Mouse (Mus musculus) thymus, adult 2 months (tissue): ENCODE measurements around the gene Cdh23.

ENCODE experiments used
- CTCF ChIP-seq: fragments of 200-500 bp; IDR thresholded peaks from 2 replicates; pipeline ENCODE4 v1.5.1; 2012; ENCODE audit warnings: mild to moderate bottlenecking, control low read depth, low read length, moderate library complexity, borderline replicate concordance; ENCODE audit not compliant: control insufficient read depth, poor library complexity, insufficient read depth; ENCODE audit errors: extremely low read depth
- POLR2A ChIP-seq: fragments of 200-500 bp; IDR thresholded peaks from 2 replicates; pipeline ENCODE4 v1.6.1; 2012; ENCODE audit warnings: mild to moderate bottlenecking, low read length, control low read depth, moderate library complexity; ENCODE audit not compliant: control insufficient read depth, poor library complexity, insufficient read depth; ENCODE audit errors: extremely low read depth

DNA sequence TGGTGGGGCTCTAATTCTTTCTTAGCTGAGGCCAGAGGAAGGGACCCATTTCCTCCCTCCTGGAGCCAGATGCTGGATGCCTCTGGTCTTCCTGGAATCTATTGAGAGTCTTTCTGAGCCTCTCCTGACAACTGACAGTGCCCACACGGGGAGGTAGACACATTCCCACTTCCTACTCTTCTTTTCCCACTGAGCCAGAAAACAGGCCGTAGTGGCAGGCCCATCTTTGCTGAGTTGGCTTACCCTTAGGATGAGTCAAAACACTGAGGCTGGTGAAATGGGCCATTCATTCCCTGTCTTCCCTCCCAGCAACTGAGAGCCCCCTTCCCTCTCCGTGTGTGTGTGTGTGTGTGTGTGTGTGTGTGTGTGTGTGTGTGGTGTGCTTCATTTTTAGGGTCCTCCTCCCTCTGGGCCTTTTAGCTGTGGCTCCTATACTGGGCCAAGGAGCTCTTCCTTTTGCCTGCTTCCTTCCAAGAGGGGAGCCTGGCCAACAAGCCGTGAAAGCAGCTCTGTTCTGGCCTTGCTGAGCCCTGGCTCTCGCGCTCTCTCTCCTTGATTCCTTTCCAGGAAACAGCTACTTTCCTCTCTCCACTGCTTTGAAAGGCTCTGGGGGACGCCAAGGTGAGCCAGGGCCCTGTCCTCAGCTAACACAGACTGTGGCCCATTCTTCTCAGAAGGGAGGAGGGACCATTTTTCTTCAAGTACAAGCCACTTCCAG, 290.7 kb downstream of the Cdh23 start:
- TF ChIP-seq POLR2A (no peak), CTCF (no peak)
